Mouse (Mus musculus) neural tube, embryonic 14.5 days (tissue): ENCODE data around the gene Mutyh. TPM values are rescaled to one million over a fixed set of nuclear protein-coding genes. Genes with fewer than 3 reads are reported as not detected.
A peak's percentile ranks its signal among the peaks of the same experiment; 100 is the strongest.
"Not testable (repeated sequence)": the region's sequence is repeated elsewhere in the genome, so short reads cannot be mapped to it uniquely, and the experiment has no call there.

Experiments
- ATAC-seq: fragments of 200-750 bp; cut with Nextera tagmentation; 2 replicates; pipeline ENCODE4 v1.8.0; 2017; ENCODE audit warnings: low read depth, mild to moderate bottlenecking, moderate TSS enrichment, moderate library complexity
- H3K27ac ChIP-seq: fragments of 300-500 bp; sonication (generic); 2 replicates; pipeline ENCODE4 v1.5.1; 2014; ENCODE audit warnings: low read depth, mild to moderate bottlenecking, control low read depth, low read length, moderate library complexity, mixed read lengths
- H3K27me3 ChIP-seq: fragments of 300-500 bp; sonication (generic); 2 replicates; pipeline ENCODE4 v1.6.1; 2014; ENCODE audit warnings: low read length; ENCODE audit not compliant: control insufficient read depth, insufficient read depth
- H3K36me3 ChIP-seq: fragments of 300-500 bp; sonication (generic); 2 replicates; pipeline ENCODE4 v1.6.1; 2014; ENCODE audit warnings: low read length, mixed read lengths; ENCODE audit not compliant: control insufficient read depth, insufficient read depth
- H3K4me1 ChIP-seq: fragments of 300-500 bp; sonication (generic); 2 replicates; pipeline ENCODE4 v1.6.1; 2014; ENCODE audit warnings: low read length; ENCODE audit not compliant: control insufficient read depth, insufficient read depth
- H3K4me2 ChIP-seq: fragments of 300-500 bp; sonication (generic); 2 replicates; pipeline ENCODE4 v1.6.1; 2014; ENCODE audit warnings: mild to moderate bottlenecking, low read depth, low read length, control low read depth
- H3K4me3 ChIP-seq: fragments of 300-500 bp; sonication (generic); 2 replicates; pipeline ENCODE4 v1.5.1; 2014; ENCODE audit warnings: low read depth, low read length, control low read depth, mixed read lengths
- H3K9ac ChIP-seq: fragments of 300-500 bp; sonication (generic); replicated peaks from 2 replicates; pipeline ENCODE4 v1.6.1; 2014; ENCODE audit warnings: low read depth, mild to moderate bottlenecking, control low read depth, low read length, mixed read lengths
- H3K9me3 ChIP-seq: fragments of 300-500 bp; sonication (generic); 2 replicates; pipeline ENCODE4 v1.6.1; 2016; ENCODE audit warnings: low read length; ENCODE audit not compliant: control insufficient read depth
- WGBS: fragments of 180-500 bp; shearing (Covaris S2); extraction: QIAGEN DNeasy Blood & Tissue Kit; methylation state at CpG from one replicate; pipeline ENCODE4 v1.1.7; 2014; 5-methylcytosine and 5-hydroxymethylcytosine counted together
- polyA plus RNA-seq: library from polyadenylated mRNA; unstranded; fragments of >200 nt; fragmentation: Nextera tagmentation; extraction: Ambion mirVana; gene quantifications from 2 replicates; pipeline ENCODE4 v1.2.1, GENCODE M21; 2014

The Mutyh gene
- polyA plus RNA-seq, 1 experiment from 2014 or later, result 4.8 TPM

GRCm38 (mm10) chr4:116830070-116830368, 22.5 kb downstream of the Mutyh start:
- peak; percentile 76 for ATAC-seq
- Histone ChIP-seq H3K4me2 (no peak overlapping the region), H3K4me3 (no peak overlapping the region), H3K27ac (peak overlapping the region; percentile 78), H3K9ac (no peak overlapping the region), H3K27me3 (no peaks in the 10 kb centered on the region), H3K9me3 (no peaks in the 10 kb centered on the region), H3K4me1 (peaks cover 4% of the 10 kb centered on the region; the same call in 1 of the 2 replicates), H3K36me3 (no peaks in the 10 kb centered on the region)
- WGBS, result 10% methylated on average over 6 of the region's 6 CpGs

GRCm38 (mm10) chr4:116838999-116839398, 31.5 kb downstream of the Mutyh start:
- Histone ChIP-seq H3K36me3 (no peaks in the 10 kb centered on the region), H3K27ac (no peak overlapping the region), H3K27me3 (no peaks in the 10 kb centered on the region), H3K4me2 (no peak overlapping the region), H3K4me1 (no peaks in the 10 kb centered on the region), H3K9ac (no peak overlapping the region), H3K4me3 (no peak overlapping the region), H3K9me3 (no peaks in the 10 kb centered on the region)
- 32% methylated on average over 2 of the region's 2 CpGs for WGBS
- no peak for ATAC-seq

- H3K36me3 ChIP-seq, H3K9me3 ChIP-seq, H3K27ac ChIP-seq, H3K4me1 ChIP-seq, H3K27me3 ChIP-seq, ATAC-seq, H3K4me2 ChIP-seq, H3K4me3 ChIP-seq, H3K9ac ChIP-seq: not testable (repeated sequence)
- WGBS, result 36% methylated on average over 20 of the region's 29 CpGs
Observed at GRCm38 (mm10) chr4:116840096-116840495, 32.6 kb downstream of the Mutyh start.

GRCm38 (mm10) chr4:116840841-116841240, 33.3 kb downstream of the Mutyh start:
- no peak overlapping the region for H3K4me2 ChIP-seq

GRCm38 (mm10) chr4:116844324-116844723, 36.8 kb downstream of the Mutyh start:
- Histone ChIP-seq H3K4me3 (no peak overlapping the region), H3K4me1 (no peaks in the 10 kb centered on the region), H3K4me2 (no peak overlapping the region), H3K9ac (no peak overlapping the region), H3K9me3 (no peaks in the 10 kb centered on the region), H3K27ac (no peak overlapping the region), H3K27me3 (no peaks in the 10 kb centered on the region), H3K36me3 (no peaks in the 10 kb centered on the region)
- no peak for ATAC-seq
- 92% methylated on average over 3 of the region's 3 CpGs for WGBS

More at GRCm38 (mm10) chr4:116840841-116841240, 33.3 kb downstream of the Mutyh start:
- WGBS, result 85% methylated on average over 6 of the region's 6 CpGs
- Histone ChIP-seq H3K36me3 (no peaks in the 10 kb centered on the region), H3K4me3 (no peak overlapping the region), H3K9ac (no peak overlapping the region), H3K9me3 (no peaks in the 10 kb centered on the region), H3K27ac (no peak overlapping the region), H3K4me1 (no peaks in the 10 kb centered on the region), H3K27me3 (no peaks in the 10 kb centered on the region)
- no peak for ATAC-seq

- no peak overlapping the region for H3K9ac ChIP-seq
- no peak overlapping the region for H3K4me2 ChIP-seq
- no peak overlapping the region for H3K4me3 ChIP-seq
- no peaks in the 10 kb centered on the region for H3K4me1 ChIP-seq
- H3K27ac ChIP-seq, result no peak overlapping the region
- H3K9me3 ChIP-seq, result no peaks in the 10 kb centered on the region
- H3K36me3 ChIP-seq, result no peaks in the 10 kb centered on the region
- WGBS, result 80% methylated on average over 3 of the region's 3 CpGs
- H3K27me3 ChIP-seq, result no peaks in the 10 kb centered on the region
- ATAC-seq, result no peak
Observed at GRCm38 (mm10) chr4:116849901-116850300, 42.4 kb downstream of the Mutyh start.

- ATAC-seq, result no peak
- Histone ChIP-seq H3K36me3 (no peaks in the 10 kb centered on the region), H3K4me2 (no peak overlapping the region), H3K27ac (no peak overlapping the region), H3K9ac (no peak overlapping the region), H3K9me3 (no peaks in the 10 kb centered on the region), H3K4me3 (no peak overlapping the region), H3K27me3 (no peaks in the 10 kb centered on the region), H3K4me1 (no peaks in the 10 kb centered on the region)
- WGBS, result 18% methylated on average over 2 of the region's 2 CpGs
Observed at GRCm38 (mm10) chr4:116854286-116854685, 46.8 kb downstream of the Mutyh start.

- Histone ChIP-seq H3K9me3 (no peaks in the 10 kb centered on the region), H3K36me3 (no peaks in the 10 kb centered on the region), H3K9ac (no peak overlapping the region), H3K27me3 (no peaks in the 10 kb centered on the region), H3K4me3 (no peak overlapping the region), H3K27ac (no peak overlapping the region), H3K4me1 (no peaks in the 10 kb centered on the region), H3K4me2 (no peak overlapping the region)
- 61% methylated on average over 10 of the region's 10 CpGs for WGBS
- no peak for ATAC-seq
Observed at GRCm38 (mm10) chr4:116857203-116857602, 49.7 kb downstream of the Mutyh start.

- ATAC-seq, result no peak
- H3K27ac ChIP-seq, result no peak overlapping the region
- no peaks in the 10 kb centered on the region for H3K9me3 ChIP-seq
- H3K4me2 ChIP-seq, result no peak overlapping the region
- H3K27me3 ChIP-seq, result no peaks in the 10 kb centered on the region
- WGBS, result 65% methylated on average over 5 of the region's 5 CpGs
- H3K9ac ChIP-seq, result no peak overlapping the region
- H3K4me3 ChIP-seq, result no peak overlapping the region
- H3K4me1 ChIP-seq, result no peaks in the 10 kb centered on the region
- no peaks in the 10 kb centered on the region for H3K36me3 ChIP-seq
Observed at GRCm38 (mm10) chr4:116859711-116860110, 52.2 kb downstream of the Mutyh start.

GRCm38 (mm10) chr4:116862023-116862422, 54.5 kb downstream of the Mutyh start:
- Histone ChIP-seq H3K27ac (no peak overlapping the region), H3K27me3 (no peaks in the 10 kb centered on the region), H3K9me3 (no peaks in the 10 kb centered on the region), H3K9ac (no peak overlapping the region), H3K4me3 (no peak overlapping the region), H3K36me3 (no peaks in the 10 kb centered on the region), H3K4me1 (no peaks in the 10 kb centered on the region), H3K4me2 (no peak overlapping the region)
- 63% methylated on average over 8 of the region's 8 CpGs for WGBS
- ATAC-seq, result no peak
